Mouse (Mus musculus) cerebellum, adult 2 months (tissue): ENCODE measurements at regions not wholly inside any gene's neighbourhood (a gene's known extent, or its start where the extent isn't known, plus 50 kb on each side); places are given as distances from the start of the nearest gene placed in this dataset.

Experiments
- CTCF ChIP-seq: fragments of 200-500 bp; IDR thresholded peaks from 2 replicates; pipeline ENCODE4 v1.5.1; 2011; ENCODE audit warnings: low read depth, mild to moderate bottlenecking, control low read depth, low read length, moderate library complexity, borderline replicate concordance; ENCODE audit not compliant: insufficient read depth
- POLR2A ChIP-seq: fragments of 200-500 bp; IDR thresholded peaks from 2 replicates; pipeline ENCODE4 v1.6.1; 2011; ENCODE audit warnings: low read length, control low read depth, borderline replicate concordance; ENCODE audit not compliant: insufficient read depth

GRCm38 (mm10) chr9:85401736-85402135 lies 74.6 kb upstream of the Tent5a start:
- no peak for TF ChIP-seq CTCF
- TF ChIP-seq POLR2A, result no peak
